Mouse (Mus musculus): Measurements from ENCODE around the gene Rab7.
A peak's percentile ranks its signal among the peaks of the same experiment; 100 is the strongest.

Gene Rab7

DNA sequence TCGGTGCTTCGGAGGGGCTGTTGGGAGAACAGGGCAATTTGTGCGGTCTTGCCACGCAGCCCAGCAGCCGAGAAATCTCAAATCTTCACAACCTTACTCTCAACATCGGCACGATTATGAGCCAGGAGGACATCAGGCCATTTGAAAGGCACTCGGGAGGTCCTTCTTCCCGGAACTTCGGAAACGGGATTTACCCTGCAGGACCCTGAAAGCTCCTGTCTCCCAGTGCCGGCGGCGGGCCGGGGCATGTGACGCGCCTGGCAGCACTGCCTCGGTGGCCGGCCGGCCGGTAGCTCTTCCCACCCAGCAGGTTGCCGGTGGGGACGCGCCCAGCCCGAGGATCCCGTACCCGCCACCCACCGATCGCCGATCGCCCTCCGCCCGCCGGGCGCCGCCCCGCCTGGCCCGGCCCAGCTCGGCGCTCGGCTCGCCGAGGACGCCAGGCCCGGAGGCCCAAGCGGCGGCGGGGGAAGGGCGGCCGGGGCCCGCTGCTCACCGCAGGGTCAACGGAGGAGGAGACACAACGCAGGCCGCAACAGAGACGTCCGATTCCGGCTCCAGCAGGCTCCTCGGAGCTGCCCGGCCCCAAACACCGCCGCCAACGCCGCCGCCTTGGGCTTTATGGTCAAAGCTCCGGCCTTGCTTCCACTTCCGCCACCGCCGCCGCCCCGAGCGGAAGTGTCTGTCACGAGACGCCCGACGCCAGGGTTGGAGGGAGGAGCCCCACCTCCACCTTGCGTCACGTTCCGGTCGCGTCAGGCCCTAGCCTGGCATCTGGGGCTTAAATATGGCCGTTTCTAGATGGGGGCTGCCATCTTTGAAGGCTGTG is at the start of gene Rab7:
TSS of gene Rab7 (minus strand) at position 694 of the 829 bp plus-strand sequence.
- DNase-seq (ENCODE audit: low spot score in 2 of 2), result peak; percentile 93 to 97

DNA sequence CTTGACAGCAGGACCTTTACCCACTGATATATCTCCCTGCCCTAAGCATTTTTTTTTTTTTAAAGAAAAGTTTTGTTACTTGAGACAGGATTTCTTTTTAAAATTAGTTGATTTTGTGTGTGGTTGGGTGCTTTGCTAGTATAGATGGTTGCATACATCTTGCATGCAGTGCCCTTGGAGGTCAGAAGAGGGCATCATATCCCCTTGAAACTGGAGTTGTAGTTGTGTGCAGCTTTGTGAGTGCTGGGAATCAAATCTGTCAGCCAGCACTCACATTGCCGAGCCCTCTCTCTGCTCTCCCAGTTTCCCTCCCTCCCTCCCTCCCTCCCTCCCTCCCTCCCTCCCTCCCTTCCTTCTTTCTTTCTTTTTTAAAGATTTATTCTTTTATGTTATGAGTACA is 43.9 kb upstream of the Rab7 start:
- no peak for DNase-seq (ENCODE audit: low spot score in 2 of 2)

DNA sequence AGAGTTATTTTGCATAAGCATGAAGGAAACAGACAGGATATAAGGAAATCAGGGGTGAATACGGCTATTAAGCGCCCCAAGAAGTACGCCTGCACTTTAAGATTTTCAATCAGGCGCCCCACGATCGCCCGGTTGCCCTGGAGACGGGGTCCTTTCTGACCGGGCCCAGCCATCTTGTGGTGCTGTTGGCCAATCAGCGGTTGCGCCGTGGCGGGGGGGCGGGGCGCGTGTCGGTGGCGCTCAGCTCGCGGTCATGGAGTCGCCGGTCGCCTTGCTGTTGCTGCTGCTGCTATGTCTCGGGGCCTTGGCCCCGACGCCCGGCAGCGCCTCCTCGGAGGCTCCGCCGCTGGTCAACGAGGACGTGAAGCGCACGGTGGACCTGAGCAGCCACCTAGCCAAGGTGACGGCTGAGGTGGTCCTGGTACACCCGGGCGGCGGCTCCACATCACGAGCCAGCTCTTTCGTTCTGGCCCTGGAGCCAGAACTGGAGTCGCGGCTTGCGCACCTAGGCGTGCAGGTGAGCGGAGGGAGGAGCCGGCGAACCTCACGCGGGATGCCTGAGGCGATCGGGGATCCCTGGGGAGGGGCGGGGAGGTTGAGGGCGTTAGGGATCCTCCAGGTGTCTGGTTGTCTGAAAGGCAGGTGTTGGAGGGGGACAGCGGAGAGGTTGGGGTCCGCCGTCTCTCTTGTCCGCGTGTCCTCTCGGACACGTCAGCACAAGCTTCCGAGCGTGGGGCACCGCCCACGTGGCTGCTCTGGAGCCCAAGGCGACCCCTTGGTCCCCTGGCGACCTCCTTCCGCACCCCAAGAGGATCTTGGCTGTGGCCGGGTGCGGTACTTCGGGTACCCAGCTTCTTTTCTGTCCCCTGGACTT is 39.4 kb upstream of the Rab7 start, which contains the start of gene Rpn1:
TSS of gene Rpn1 (plus strand) at position 205 of the 874 bp plus-strand sequence.
- DNase-seq (ENCODE audit: low spot score in 2 of 2), result peak; percentile 97 to 98

DNA sequence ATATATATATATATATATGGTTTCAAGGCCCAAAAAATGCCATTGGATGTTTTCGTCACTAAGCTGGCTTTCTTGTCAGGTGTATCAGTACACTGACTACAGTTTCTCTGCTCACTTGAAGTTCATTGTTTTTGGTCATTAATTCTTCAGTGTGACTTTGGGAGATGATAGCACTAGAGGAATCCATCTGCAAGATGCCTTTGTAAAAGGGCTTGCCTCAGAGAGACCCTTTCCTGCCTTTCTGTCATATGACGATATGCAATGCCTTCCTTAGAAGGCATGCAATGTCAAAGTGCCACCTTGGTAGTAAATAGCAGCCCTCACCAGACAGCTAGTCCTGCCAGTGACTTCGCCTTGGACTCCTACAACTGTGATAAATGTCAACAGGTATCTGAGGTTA is 38.6 kb upstream of the Rab7 start:
- no peak for DNase-seq (ENCODE audit: low spot score in 2 of 2)

DNA sequence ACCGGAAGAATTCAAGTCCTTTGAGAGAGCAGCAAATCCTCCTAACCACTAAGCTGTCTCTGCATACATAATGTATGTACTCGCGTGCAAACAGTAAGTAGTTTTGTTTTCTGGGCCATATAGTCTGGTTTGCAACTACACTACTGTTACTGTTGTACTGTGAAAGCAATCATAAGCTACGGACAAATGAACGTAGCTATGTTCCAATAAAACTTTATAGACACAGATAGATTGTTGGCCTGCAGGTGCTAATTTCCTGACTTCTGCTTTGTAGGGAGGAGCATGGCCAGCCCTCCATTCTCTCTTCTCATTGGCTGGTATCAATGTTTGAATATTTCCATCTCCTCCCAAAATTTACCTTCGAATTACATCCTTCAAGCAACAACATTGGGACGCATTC is 38.0 kb upstream of the Rab7 start:
- DNase-seq (ENCODE audit: low spot score in 2 of 2), result no peak

DNA sequence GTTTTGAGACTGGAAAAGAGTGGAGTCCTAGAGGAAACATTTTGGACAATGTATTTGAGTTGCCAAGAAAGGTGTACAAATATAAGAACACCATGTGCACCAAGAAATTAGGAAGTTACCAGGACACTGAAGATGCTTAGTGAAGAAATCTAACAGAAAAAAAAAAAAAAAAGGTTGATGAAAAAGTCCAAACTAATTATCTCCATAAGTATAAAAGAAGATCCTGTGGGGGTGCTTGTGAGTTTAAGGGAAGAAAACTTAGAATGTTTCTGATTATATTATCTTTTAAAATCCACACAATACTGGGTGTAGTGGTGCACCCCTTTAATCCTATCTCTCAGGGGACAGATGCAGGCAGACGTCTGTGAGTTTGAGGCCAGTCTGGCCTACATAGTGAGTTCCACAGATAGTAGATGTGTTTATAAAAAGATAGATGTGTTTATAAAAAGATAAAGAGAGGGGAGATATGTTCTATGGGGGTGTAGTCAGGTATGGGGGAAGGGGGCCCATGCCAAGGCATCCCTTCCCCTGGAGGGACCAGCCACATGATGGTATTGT is 31.0 kb upstream of the Rab7 start:
- DNase-seq (ENCODE audit: low spot score in 2 of 2), result no peak

DNA sequence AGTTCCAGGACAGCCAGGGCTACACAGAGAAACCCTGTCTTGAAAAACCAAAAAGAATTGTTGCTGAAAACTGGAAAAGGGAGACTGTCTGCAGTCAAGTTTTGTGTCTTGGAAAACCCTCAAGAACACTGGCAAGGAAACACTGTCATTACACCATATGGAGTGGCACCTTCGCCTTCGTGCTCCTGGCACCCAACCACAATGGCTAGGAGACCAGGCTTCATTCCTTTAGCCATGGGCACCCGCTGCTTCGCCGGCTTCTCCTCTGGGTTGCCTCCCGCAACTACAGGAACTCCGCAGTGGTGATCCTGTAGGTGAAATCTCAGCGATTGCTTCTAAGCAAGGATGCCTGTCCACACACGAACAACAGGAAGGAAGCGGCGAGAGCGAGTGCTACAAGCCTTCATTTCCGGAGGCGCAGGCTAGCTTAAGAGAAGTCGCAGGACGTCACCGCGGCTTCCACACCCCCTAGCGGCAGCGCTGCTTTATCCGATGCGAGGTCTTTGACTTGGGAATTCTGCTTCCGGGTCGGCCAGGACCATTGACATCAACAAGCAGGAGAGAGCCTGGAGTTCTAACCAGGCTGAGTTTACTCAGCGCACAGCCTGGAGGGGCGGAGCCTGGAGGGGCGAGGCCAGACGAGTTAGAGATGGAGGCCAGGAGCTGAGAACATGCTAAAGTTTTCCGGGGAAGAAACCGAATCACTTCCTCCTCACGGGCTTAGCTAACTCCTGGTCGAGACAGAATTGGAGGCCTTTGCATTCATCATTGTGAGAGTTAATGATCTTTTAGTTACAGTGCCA is 29.9 kb upstream of the Rab7 start:
- peak; percentile 86 to 96 for DNase-seq (ENCODE audit: low spot score in 2 of 2)

DNA sequence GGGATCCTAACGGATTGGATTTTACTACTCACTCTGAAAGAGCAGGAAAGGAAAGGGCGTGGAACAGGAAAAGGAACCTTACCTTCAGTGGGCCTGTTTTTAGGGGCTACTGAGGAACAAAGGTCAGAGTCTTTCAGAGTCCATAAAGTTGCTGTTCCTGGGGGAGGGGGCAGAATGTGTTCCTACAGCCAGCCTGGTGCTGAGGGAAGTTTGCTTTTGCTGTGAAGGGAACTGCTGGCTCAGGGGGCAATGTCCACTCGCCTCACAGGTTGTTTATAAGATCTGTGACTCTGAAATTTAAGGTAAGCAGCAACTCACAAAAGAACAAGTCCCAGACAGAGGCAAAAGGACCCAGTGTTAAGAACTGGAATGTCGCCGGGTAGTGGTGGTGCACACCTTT is 26.1 kb upstream of the Rab7 start:
- DNase-seq (ENCODE audit: low spot score in 2 of 2), result no peak

DNA sequence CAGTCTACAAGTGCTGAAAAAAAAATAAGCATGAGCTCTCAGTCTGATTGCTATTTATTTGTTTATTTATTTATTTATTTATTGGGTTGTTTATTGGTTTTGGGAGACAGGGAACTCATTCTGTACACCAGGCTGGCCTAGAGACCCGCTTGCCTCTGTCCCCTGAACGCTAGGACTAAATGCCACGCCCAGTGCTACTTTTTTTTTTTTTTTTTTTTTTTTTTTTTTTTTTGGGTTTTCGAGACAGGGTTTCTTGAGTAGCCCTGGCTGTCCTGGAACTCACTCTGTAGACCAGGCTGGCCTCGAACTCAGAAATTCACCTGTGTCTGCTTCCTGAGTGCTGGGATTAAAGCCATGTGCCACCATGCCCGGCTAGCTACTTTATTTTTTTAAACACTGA is 25.4 kb upstream of the Rab7 start:
- no peak for DNase-seq (ENCODE audit: low spot score in 2 of 2)

DNA sequence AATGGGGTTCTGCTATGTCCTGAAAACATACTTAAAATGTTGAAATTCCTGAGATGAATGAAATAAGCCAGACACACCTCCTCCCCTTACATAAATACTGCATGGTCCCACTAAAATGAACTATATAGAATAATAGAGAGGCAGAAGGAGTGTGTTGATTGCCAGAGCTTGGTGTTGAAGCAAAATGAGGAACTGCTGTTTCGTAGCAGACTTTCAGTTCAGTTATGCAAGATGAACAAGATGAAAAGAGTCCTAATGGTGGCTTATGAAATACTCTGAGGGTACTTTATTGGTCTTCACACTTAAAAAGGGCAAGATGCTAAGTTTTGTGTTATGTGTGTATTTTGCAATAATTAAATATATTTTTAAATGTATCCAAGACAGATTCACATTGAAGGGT is 23.7 kb upstream of the Rab7 start:
- DNase-seq (ENCODE audit: low spot score in 2 of 2), result no peak

DNA sequence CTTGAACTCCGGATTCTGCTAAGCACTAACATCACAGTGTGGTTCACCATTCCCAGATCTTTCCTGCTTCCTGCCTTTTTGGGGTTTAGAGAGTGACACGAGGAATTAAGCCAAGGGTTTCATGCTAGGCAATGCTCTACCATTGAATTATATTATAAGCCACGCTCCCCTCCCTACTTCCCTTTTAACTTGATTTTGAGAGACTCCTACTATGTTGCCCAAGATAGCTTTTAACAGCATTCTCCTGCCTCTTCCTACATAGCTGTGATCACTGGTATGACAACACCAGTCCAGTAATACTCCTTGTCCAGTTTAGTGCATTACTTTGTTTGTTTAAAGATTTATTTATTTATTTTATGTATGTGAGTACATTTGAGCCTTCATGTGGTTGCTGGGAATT is 22.7 kb upstream of the Rab7 start:
- DNase-seq (ENCODE audit: low spot score in 2 of 2), result no peak

DNA sequence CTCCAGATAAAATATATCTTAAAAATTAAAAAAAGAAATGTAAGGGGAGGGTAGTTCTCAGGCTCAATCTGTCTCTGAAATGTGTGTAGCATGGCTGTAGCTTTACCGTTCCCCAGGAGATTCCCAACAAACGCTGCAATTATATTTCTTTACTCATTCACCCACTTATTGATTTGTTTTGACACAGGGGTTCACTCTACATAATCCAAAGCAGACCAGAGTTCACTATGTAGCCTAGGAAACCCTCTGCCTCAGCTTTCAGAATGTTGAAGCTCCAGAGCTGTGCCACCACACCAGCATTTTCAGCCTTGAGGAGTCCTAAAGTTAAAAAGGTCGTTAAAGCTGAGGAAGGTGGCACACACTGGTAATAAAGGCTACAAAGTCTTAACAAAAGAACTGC is 20.9 kb upstream of the Rab7 start:
- DNase-seq (ENCODE audit: low spot score in 2 of 2), result no peak

DNA sequence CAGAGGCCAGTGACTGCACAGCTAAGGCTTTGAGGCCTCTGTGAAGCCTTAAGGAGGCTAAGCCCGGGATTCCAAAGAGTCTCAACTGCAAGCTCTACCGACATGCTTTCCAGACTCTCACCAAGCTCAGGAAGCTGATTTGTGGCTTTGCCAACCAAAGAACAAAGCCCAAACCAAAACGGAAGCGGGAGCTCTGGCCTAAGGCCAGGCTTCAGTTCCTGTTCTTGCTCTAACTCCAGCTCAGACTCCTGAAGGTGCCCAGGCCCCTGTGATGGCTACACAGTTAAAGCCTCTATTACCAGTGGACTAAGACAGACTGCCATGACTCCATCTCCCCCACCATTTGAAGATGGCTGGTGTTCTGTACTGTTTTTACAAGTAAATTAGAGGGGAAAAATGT is 20.0 kb upstream of the Rab7 start:
- peak in 1 of 2 experiments; percentile 51 for DNase-seq (ENCODE audit: low spot score in 2 of 2)

DNA sequence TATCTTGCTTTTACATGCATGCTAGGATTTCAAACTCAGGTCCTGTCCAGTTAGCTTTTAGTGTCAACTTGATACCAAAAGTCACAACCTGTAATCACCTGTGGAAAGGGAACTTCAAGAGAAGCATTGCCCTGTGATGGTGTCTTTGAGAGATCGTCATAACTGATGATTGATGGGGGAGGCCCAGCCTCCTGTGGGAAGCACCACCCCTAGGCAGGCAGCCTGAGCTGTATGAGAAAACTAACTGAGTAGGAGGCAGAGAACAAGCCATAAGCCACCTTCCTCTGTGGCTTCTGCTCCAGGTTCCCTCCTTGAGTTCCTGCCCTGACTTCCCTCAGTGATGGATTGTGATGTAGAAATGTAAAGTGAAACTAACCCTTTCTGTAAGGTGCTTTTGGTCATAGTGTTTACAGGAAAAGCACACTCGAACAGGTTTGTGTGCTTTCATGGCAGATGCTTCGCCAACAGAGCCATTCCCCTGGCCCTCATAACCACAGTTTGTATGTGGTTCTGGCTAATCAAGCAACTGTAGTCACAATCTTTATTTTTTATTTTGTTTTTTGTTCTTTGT is 19.1 kb upstream of the Rab7 start:
- no peak for DNase-seq (ENCODE audit: low spot score in 2 of 2)

DNA sequence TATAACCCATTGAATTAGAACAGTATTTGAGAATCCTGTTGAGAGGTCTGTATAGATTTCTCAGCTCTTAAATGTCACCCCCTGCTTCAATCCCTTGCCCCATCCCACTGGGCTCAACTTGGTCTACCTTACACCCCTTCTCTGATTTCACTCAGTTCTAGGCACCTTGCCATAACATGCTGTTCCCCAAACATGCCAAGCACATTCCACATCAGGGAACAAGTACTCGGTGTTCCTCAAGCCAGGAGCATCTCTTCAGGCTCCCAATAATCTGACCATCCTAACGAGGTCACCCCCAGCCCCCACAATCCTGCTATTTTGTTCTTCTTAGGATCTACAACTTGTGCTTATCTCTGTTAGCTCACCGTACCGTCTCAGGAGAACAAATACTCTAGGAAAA is 17.3 kb upstream of the Rab7 start:
- no peak for DNase-seq (ENCODE audit: low spot score in 2 of 2)

DNA sequence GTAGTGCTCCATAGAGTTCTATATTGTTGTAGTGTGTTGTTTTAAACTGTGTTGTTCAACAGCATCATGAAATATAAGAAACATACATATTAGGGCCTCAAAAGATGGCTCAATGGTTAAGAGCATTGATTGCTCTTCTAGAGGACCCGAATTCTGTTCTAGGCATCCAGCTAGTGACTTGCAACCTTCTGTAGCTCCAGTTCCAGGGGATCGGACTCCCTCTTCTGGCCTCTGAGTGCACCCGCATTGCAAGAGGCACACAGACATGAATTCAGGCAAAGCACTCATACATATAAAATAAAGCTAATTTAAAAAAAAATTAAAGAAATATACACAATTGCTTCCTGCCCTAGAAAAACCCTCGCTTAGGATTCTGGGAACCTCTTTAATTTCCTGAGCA is 16.3 kb upstream of the Rab7 start:
- DNase-seq (ENCODE audit: low spot score in 2 of 2), result no peak

DNA sequence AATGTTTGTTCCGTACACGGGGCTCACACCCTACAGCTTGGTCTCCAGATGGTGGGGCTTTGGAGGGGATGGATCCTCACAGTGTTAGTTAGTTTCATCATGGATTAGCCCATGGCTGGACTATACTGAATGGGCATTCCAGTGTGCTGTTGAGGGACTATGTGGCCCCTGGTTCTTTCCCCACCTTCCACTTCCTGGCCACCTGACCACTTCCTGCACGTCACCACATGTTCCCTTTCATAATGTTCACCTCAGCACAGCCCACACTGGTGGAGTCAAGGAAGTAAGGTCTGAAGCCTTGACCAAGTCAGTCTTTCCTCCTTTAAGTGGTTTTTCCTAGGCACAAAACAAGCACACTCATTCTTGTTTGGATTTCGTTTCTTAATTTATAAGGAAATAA is 15.5 kb upstream of the Rab7 start:
- DNase-seq (ENCODE audit: low spot score in 2 of 2), result no peak

DNA sequence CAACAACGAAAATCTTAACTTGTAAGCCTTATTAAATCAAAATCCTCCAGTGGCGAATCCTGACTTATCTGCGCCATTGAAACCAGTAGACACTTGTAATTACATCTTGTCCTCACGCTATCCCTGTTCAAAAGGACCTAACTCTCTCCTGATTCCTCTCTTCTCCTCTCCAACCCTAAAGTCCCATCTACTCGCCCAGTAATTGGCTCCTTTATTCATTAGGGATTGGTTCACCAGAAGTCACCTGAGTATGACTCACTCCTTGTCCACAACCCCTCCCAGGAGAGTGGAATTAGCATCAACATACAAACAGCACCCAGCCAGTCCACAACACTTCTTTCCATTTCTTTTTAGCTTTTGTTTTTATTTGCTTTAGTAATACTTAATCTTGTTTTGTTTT is 14.8 kb upstream of the Rab7 start:
- DNase-seq (ENCODE audit: low spot score in 2 of 2), result no peak

DNA sequence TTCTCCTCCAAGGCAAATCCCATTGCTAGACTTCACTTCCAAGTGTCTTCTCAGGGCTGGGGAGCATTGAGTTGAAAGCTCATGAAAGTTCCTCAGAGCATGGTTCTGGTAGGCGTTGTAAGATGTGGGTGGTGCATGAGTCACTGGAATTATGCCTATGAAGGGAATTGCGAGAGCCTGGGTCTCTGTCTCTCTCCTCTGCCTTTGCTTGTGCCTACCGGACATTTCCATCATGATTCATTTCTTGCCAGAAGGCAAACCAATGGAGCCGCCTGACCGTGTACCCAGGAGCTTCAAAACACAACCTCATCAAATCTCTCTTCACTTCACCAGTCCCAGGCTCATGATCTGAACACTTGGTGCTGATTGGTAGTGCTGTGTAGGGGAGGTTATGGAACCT is 11.8 kb upstream of the Rab7 start:
- DNase-seq (ENCODE audit: low spot score in 2 of 2), result no peak

DNA sequence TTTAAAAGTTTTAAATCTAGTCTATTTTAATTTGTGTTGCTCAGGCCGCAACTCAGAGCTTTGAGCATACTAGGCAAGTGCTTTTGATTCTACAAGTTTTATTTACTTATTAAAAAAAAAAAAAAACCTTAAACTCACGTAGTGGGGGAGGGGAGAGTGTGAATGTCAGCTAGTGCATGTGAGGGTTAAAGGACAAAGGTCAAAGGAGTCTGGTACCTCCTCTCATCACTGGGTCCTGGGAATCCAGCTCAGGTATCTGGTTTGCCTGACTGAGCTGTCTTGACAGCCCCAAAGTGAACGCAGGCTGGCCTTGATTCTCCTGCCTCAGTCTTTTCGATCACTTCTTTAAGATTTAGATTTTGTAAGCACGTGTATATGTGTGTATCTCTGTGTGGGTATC is 10.6 kb upstream of the Rab7 start:
- no peak for DNase-seq (ENCODE audit: low spot score in 2 of 2)

DNA sequence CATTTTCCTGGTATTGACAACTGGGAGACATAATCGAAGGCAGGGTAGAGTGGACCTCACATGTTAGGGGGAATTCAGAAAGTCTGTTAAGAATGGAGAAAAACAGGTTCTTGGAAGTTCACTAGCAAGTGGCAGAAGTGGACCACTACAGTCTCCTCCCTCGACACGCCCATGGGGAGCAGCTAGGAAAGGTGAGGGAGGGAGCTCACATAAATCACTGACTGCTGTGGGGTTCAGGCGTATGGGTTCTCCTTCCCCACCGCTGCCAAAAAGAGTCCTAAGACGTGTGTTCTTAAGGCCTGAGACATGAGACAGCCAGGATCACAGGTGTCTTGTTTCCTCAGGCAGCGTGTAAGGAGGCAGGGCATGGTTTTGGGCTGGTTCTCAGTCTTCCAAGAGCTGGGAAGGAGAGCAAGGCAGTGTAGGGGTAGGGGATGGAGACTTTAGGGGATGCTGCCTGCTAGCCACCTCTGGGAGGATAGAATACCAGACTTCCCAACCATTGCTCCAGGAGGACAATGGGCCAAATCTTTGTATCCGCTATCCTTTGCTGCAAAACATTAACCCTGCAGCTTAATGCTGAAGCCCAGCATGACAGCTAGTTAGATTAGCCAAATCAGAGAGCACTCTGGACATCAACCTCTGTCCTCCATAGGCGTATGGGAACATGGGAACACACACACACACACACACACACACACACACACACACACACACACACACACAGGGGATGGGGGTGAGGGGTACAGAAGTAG is 9.2 kb upstream of the Rab7 start:
- no peak for DNase-seq (ENCODE audit: low spot score in 2 of 2)
